Comparison of ENCODE assay signal across 9 mouse cellular contexts in genomic region chr2:166806813-166807212, GRCm38 (mm10). TPM values are rescaled to one million over a fixed set of nuclear protein-coding genes. Genes with fewer than 3 reads are reported as not detected.
DNase-seq lines count a peak whose midpoint lies in the region; ATAC-seq and TF ChIP-seq lines count a peak whose summit lies in the region.
"Had no signal": no experiment of that assay in that cellular context is flagged by ENCODE, and none has a peak within 500 bp of the region (broad histone marks: within the 10 kb centered on the region; RNA-seq: fewer than 3 reads in every experiment).

No protein-coding gene starts in this region.

- intact Hi-C loops in left cerebral cortex, postnatal 36 days (cut with DNase I): no loop called here

- H3K4me3 ChIP-seq in heart, postnatal 0 days (ENCODE audit: low read depth, low read length): peak overlapping the region; percentile 79
- no peak overlapping the region; the same call in 1 of the 2 replicates for H3K4me3 ChIP-seq in hindbrain, embryonic 13.5 days
- H3K4me3 ChIP-seq in lung, postnatal 0 days (ENCODE audit: low read depth, low read length): peak overlapping the region; percentile 90; the same call in 1 of the 2 replicates

- H3K9me3 ChIP-seq in heart, postnatal 0 days (replicated peaks; ENCODE audit: control insufficient read depth, low read length): no peaks in the 10 kb centered on the region
- H3K9me3 ChIP-seq in hindbrain, embryonic 13.5 days: no peaks in the 10 kb centered on the region
- no peaks in the 10 kb centered on the region for H3K9me3 ChIP-seq in lung, postnatal 0 days (ENCODE audit: low read length)

- no peaks in the 10 kb centered on the region for H3K36me3 ChIP-seq in heart, postnatal 0 days (replicated peaks; ENCODE audit: control insufficient read depth, insufficient read depth, low read length)
- H3K36me3 ChIP-seq in hindbrain, embryonic 13.5 days: no peaks in the 10 kb centered on the region
- no peaks in the 10 kb centered on the region for H3K36me3 ChIP-seq in lung, postnatal 0 days (ENCODE audit: insufficient read depth, low read length)

- peaks cover 14% of the 10 kb centered on the region for H3K4me1 ChIP-seq in heart, postnatal 0 days (ENCODE audit: control insufficient read depth, insufficient read depth)
- peaks cover 22% of the 10 kb centered on the region for H3K4me1 ChIP-seq in hindbrain, embryonic 13.5 days (replicated peaks)
- peaks cover 3% of the 10 kb centered on the region; the same call in 1 of the 2 replicates for H3K4me1 ChIP-seq in lung, postnatal 0 days (ENCODE audit: insufficient read depth, low read depth, low read length)

- TF ChIP-seq EP300 in heart, postnatal 0 days (IDR thresholded peaks at IDR 0.05; ENCODE audit: low read depth): no peak
- peak; percentile 76 for TF ChIP-seq EP300 in lung, postnatal 0 days (IDR thresholded peaks at IDR 0.05)

- H3K4me2 ChIP-seq in heart, postnatal 0 days (ENCODE audit: low read depth, low read length): peak overlapping the region; percentile 87
- peak overlapping the region; percentile 80 for H3K4me2 ChIP-seq in hindbrain, embryonic 13.5 days
- peak overlapping the region; percentile 86 for H3K4me2 ChIP-seq in lung, postnatal 0 days (replicated peaks; ENCODE audit: low read depth, low read length)

- ATAC-seq in heart, postnatal 0 days (ENCODE audit: insufficient read depth, low read depth): no peak
- ATAC-seq in hindbrain, embryonic 13.5 days (ENCODE audit: low FRiP score): no peak
- peak; percentile 70 for ATAC-seq in lung, postnatal 0 days

- 54% methylated on average over 6 of the region's 6 CpGs for WGBS in heart, postnatal 0 days
- WGBS in hindbrain, embryonic 13.5 days: 77% methylated on average over 6 of the region's 6 CpGs
- WGBS in lung, postnatal 0 days: 58% methylated on average over 6 of the region's 6 CpGs

- 0 out of 2 replicates have a peak overlapping the region, but pooled peaks have one; percentile 94 for H3K27ac ChIP-seq in heart, postnatal 0 days (ENCODE audit: low read depth)
- no peak overlapping the region for H3K27ac ChIP-seq in hindbrain, embryonic 13.5 days
- peak overlapping the region; percentile 96 for H3K27ac ChIP-seq in lung, postnatal 0 days (ENCODE audit: low read length)

- TF ChIP-seq CTCF in heart, postnatal 0 days (IDR thresholded peaks at IDR 0.05; ENCODE audit: low read depth): no peak
- no peak for TF ChIP-seq CTCF in lung, postnatal 0 days (IDR thresholded peaks at IDR 0.05)

- H3K27me3 ChIP-seq in heart, postnatal 0 days (ENCODE audit: control insufficient read depth, insufficient read depth, low read length): no peaks in the 10 kb centered on the region
- 0 out of 2 replicates have a peak, but pooled peaks cover 6% of the 10 kb centered on the region for H3K27me3 ChIP-seq in hindbrain, embryonic 13.5 days
- no peaks in the 10 kb centered on the region for H3K27me3 ChIP-seq in lung, postnatal 0 days (replicated peaks; ENCODE audit: insufficient read depth, low read length)

- H3K9ac ChIP-seq in heart, postnatal 0 days (replicated peaks; ENCODE audit: low read depth, low read length): peak overlapping the region; percentile 84
- H3K9ac ChIP-seq in hindbrain, embryonic 13.5 days: no peak overlapping the region; the same call in 1 of the 2 replicates
- 0 out of 2 replicates have a peak overlapping the region, but pooled peaks have one; percentile 5 for H3K9ac ChIP-seq in lung, postnatal 0 days (replicated peaks; ENCODE audit: low read depth)

- DNase-seq in heart, postnatal 0 days (ENCODE audit: low spot score): no peak
- no peak for DNase-seq in heart, adult 11 months
- peak; percentile 66 for DNase-seq in NIH3T3 (ENCODE audit: low read depth)
- peak; percentile 90 for DNase-seq in lung, postnatal 0 days (ENCODE audit: low spot score)
- DNase-seq in thymus, postnatal 36 days: no peak
- DNase-seq in ovary, adult 18-20 months (ENCODE audit: low spot score): no peak
- DNase-seq in left cerebral cortex, postnatal 36 days (ENCODE audit: low spot score in 2 of 2): no peak
- DNase-seq: cerebellum, postnatal 14 days had no signal

RNA-seq across cellular contexts. Expression of gene Arfgef2, which starts 1.4 kb away (rescaled TPM):
- 15.4 and 15.5 TPM in 2 replicates for total RNA-seq in heart, postnatal 0 days (2014; rRNA removed; ENCODE audit: low replicate concordance)
- polyA plus RNA-seq in heart, postnatal 0 days (2015; fragmentation: Nextera tagmentation; extraction: Ambion mirVana): 4.2 and 5.2 TPM in 2 replicates
- polyA plus RNA-seq in hindbrain, embryonic 13.5 days (2015; fragmentation: Nextera tagmentation; extraction: Ambion mirVana): 3.7 and 4.0 TPM in 2 replicates
- polyA plus RNA-seq in lung, postnatal 0 days (2015; fragmentation: Nextera tagmentation; extraction: Ambion mirVana): 5.7 and 6.2 TPM in 2 replicates
- 10 to 100 TPM; 59.0 to 59.3 TPM for total RNA-seq in left cerebral cortex, postnatal 36 days (2021)

RNA-seq across cellular contexts. Expression of gene Trp53rkb, which starts 14.5 kb away (rescaled TPM):
- total RNA-seq in heart, postnatal 0 days (2014; rRNA removed; ENCODE audit: low replicate concordance): 5.6 and 6.2 TPM in 2 replicates
- polyA plus RNA-seq in heart, postnatal 0 days (2015; fragmentation: Nextera tagmentation; extraction: Ambion mirVana): 3.9 TPM in 2 replicates
- polyA plus RNA-seq in hindbrain, embryonic 13.5 days (2015; fragmentation: Nextera tagmentation; extraction: Ambion mirVana): 8.2 and 10.8 TPM in 2 replicates
- polyA plus RNA-seq in lung, postnatal 0 days (2015; fragmentation: Nextera tagmentation; extraction: Ambion mirVana): 4.2 and 4.8 TPM in 2 replicates
- 1 to 10 TPM; 5.7 to 6.5 TPM for total RNA-seq in left cerebral cortex, postnatal 36 days (2021)

Comparison
In these comparisons a context has a peak if more than half of its experiments do, and no peak if none do; other contexts are left out.
1. DNase-seq: peak in NIH3T3 (single experiment) and lung, postnatal 0 days (single experiment); none in heart, postnatal 0 days (single experiment), heart, adult 11 months (single experiment), thymus, postnatal 36 days (0 of 2), ovary, adult 18-20 months (single experiment) and left cerebral cortex, postnatal 36 days (0 of 2).
2. Peak in every context shown above with its lines, with median percentiles within 50 percentile points of each other: H3K4me2 ChIP-seq.